Mouse (Mus musculus) intestine, embryonic 15.5 days (tissue): Measurements from ENCODE around the gene Axin1. TPM values are rescaled to one million over a fixed set of nuclear protein-coding genes. Genes with fewer than 3 reads are reported as not detected.

Source experiments
- ATAC-seq: fragments of 200-750 bp; cut with Nextera tagmentation; 2 replicates; pipeline ENCODE4 v1.8.0; 2017; ENCODE audit warnings: moderate TSS enrichment, moderate library complexity
- H3K27ac ChIP-seq: fragments of 300-500 bp; sonication (generic); 2 replicates; pipeline ENCODE4 v1.5.1; 2015; ENCODE audit warnings: mild to moderate bottlenecking, inconsistent platforms
- H3K27me3 ChIP-seq: fragments of 300-500 bp; sonication (generic); replicated peaks from 2 replicates; pipeline ENCODE4 v1.6.1; 2015; ENCODE audit warnings: inconsistent platforms
- H3K36me3 ChIP-seq: fragments of 300-500 bp; sonication (generic); 2 replicates; pipeline ENCODE4 v1.6.1; 2015; ENCODE audit warnings: inconsistent platforms
- H3K4me1 ChIP-seq: fragments of 300-500 bp; sonication (generic); replicated peaks from 2 replicates; pipeline ENCODE4 v1.6.1; 2015; ENCODE audit warnings: inconsistent platforms
- H3K4me2 ChIP-seq: fragments of 300-500 bp; sonication (generic); replicated peaks from 2 replicates; pipeline ENCODE4 v1.6.1; 2015; ENCODE audit warnings: mild to moderate bottlenecking, inconsistent platforms
- H3K4me3 ChIP-seq: fragments of 300-500 bp; sonication (generic); replicated peaks from 2 replicates; pipeline ENCODE4 v1.5.1; 2015; ENCODE audit warnings: inconsistent platforms
- H3K9ac ChIP-seq: fragments of 300-500 bp; sonication (generic); 2 replicates; pipeline ENCODE4 v1.6.1; 2015; ENCODE audit warnings: inconsistent platforms
- H3K9me3 ChIP-seq: fragments of 300-500 bp; sonication (generic); 2 replicates; pipeline ENCODE4 v1.6.1; 2016; ENCODE audit warnings: inconsistent platforms
- WGBS: fragments of 180-500 bp; shearing (Covaris S2); methylation state at CpG from one replicate; pipeline ENCODE4 v1.1.7; 2015; 5-methylcytosine and 5-hydroxymethylcytosine counted together
- polyA plus RNA-seq: library from polyadenylated mRNA; unstranded; fragments of >200 nt; fragmentation: Nextera tagmentation; extraction: Ambion mirVana; gene quantifications from 2 replicates; pipeline ENCODE4 v1.2.1, GENCODE M21; 2015

The Axin1 gene
- polyA plus RNA-seq, 1 experiment from 2014 or later = 17.8 TPM

GRCm38 (mm10) chr17:26124560-26124959, 13.9 kb upstream of the Axin1 start:
- peaks cover 25% of the 10 kb centered on the region for H3K36me3 ChIP-seq
- peak overlapping the region; percentile 90 for H3K4me3 ChIP-seq
- ATAC-seq = no peak
- H3K4me2 ChIP-seq = peak overlapping the region; percentile 80
- 83% methylated on average over 7 of the region's 7 CpGs for WGBS
- H3K9ac ChIP-seq = peak overlapping the region; percentile 74
- no peaks in the 10 kb centered on the region; the same call in 1 of the 2 replicates for H3K27me3 ChIP-seq
- H3K9me3 ChIP-seq = no peaks in the 10 kb centered on the region
- H3K27ac ChIP-seq = no peak overlapping the region
- peaks cover 15% of the 10 kb centered on the region for H3K4me1 ChIP-seq

- ATAC-seq = no peak
- Histone ChIP-seq H3K36me3 (peaks cover 30% of the 10 kb centered on the region), H3K4me2 (no peak overlapping the region), H3K27ac (no peak overlapping the region), H3K9ac (no peak overlapping the region), H3K27me3 (no peaks in the 10 kb centered on the region), H3K9me3 (no peaks in the 10 kb centered on the region), H3K4me1 (peaks cover 10% of the 10 kb centered on the region), H3K4me3 (no peak overlapping the region)
- 91% methylated on average over 10 of the region's 10 CpGs for WGBS
Observed at GRCm38 (mm10) chr17:26125226-26125625, 13.3 kb upstream of the Axin1 start.

GRCm38 (mm10) chr17:26131062-26131732, 7.3 kb upstream of the Axin1 start:
- Histone ChIP-seq H3K9ac (no peak overlapping the region), H3K36me3 (peaks cover 28% of the 10 kb centered on the region), H3K4me2 (no peak overlapping the region), H3K4me1 (0 out of 2 replicates have a peak, but pooled peaks cover 2% of the 10 kb centered on the region), H3K27me3 (no peaks in the 10 kb centered on the region), H3K27ac (no peak overlapping the region), H3K9me3 (no peaks in the 10 kb centered on the region), H3K4me3 (no peak overlapping the region)
- WGBS = 88% methylated on average over 18 of the region's 18 CpGs
- 0 out of 2 replicates have a peak, but pooled peaks have one; percentile 33 for ATAC-seq

- H3K9ac ChIP-seq = no peak overlapping the region
- H3K27ac ChIP-seq = no peak overlapping the region
- WGBS = 88% methylated on average over 18 of the region's 18 CpGs
- H3K9me3 ChIP-seq = no peaks in the 10 kb centered on the region
- no peak for ATAC-seq
- no peaks in the 10 kb centered on the region for H3K27me3 ChIP-seq
- peaks cover 19% of the 10 kb centered on the region; the same call in 1 of the 2 replicates for H3K36me3 ChIP-seq
- 0 out of 2 replicates have a peak, but pooled peaks cover 2% of the 10 kb centered on the region for H3K4me1 ChIP-seq
- no peak overlapping the region for H3K4me3 ChIP-seq
- no peak overlapping the region for H3K4me2 ChIP-seq
Observed at GRCm38 (mm10) chr17:26131856-26132853, 6.3 kb upstream of the Axin1 start.

- no peak overlapping the region for H3K4me2 ChIP-seq
- peak overlapping the region; percentile 95; the same call in 1 of the 2 replicates for H3K4me3 ChIP-seq
- H3K27me3 ChIP-seq = no peaks in the 10 kb centered on the region
- no peaks in the 10 kb centered on the region for H3K36me3 ChIP-seq
- H3K27ac ChIP-seq = no peak overlapping the region
- ATAC-seq = no peak
- 83% methylated on average over 11 of the region's 11 CpGs for WGBS
- H3K9ac ChIP-seq = no peak overlapping the region
- H3K9me3 ChIP-seq = no peaks in the 10 kb centered on the region
- H3K4me1 ChIP-seq = peaks cover 17% of the 10 kb centered on the region
Observed at GRCm38 (mm10) chr17:26137106-26137750, 1.3 kb upstream of the Axin1 start.

GRCm38 (mm10) chr17:26137751-26138130, 747 bp upstream of the Axin1 start:
- H3K27ac ChIP-seq = 0 out of 2 replicates have a peak overlapping the region, but pooled peaks have one; percentile 37
- no peaks in the 10 kb centered on the region for H3K9me3 ChIP-seq
- WGBS = 69% methylated on average over 2 of the region's 2 CpGs
- H3K36me3 ChIP-seq = peaks cover 2% of the 10 kb centered on the region; the same call in 1 of the 2 replicates
- no peak overlapping the region for H3K9ac ChIP-seq
- no peaks in the 10 kb centered on the region for H3K27me3 ChIP-seq
- peak overlapping the region; percentile 95 for H3K4me3 ChIP-seq
- H3K4me1 ChIP-seq = peaks cover 17% of the 10 kb centered on the region
- ATAC-seq = no peak
- H3K4me2 ChIP-seq = peak overlapping the region; percentile 78

- peaks cover 16% of the 10 kb centered on the region for H3K4me1 ChIP-seq
- peak overlapping the region; percentile 95 for H3K4me3 ChIP-seq
- H3K27me3 ChIP-seq = no peaks in the 10 kb centered on the region
- no peaks in the 10 kb centered on the region for H3K9me3 ChIP-seq
- peak overlapping the region; percentile 98 for H3K9ac ChIP-seq
- H3K36me3 ChIP-seq = peaks cover 9% of the 10 kb centered on the region
- H3K27ac ChIP-seq = peak overlapping the region; percentile 97
- ATAC-seq = peak; percentile 79
- peak overlapping the region; percentile 78 for H3K4me2 ChIP-seq
- WGBS = 2% methylated on average over 57 of the region's 58 CpGs
Observed at GRCm38 (mm10) chr17:26138901-26139381, 453 bp downstream of the Axin1 start.

GRCm38 (mm10) chr17:26142796-26143195, 4.3 kb downstream of the Axin1 start:
- WGBS = 89% methylated on average over 4 of the region's 4 CpGs
- no peak overlapping the region for H3K27ac ChIP-seq
- no peak for ATAC-seq

GRCm38 (mm10) chr17:26143386-26143785, 4.9 kb downstream of the Axin1 start:
- peaks cover 20% of the 10 kb centered on the region for H3K36me3 ChIP-seq
- no peak overlapping the region for H3K27ac ChIP-seq
- no peaks in the 10 kb centered on the region for H3K9me3 ChIP-seq
- no peaks in the 10 kb centered on the region for H3K27me3 ChIP-seq
- no peak overlapping the region for H3K4me2 ChIP-seq
- no peak overlapping the region for H3K9ac ChIP-seq
- WGBS = 90% methylated on average over 5 of the region's 5 CpGs
- H3K4me1 ChIP-seq = peaks cover 11% of the 10 kb centered on the region
- H3K4me3 ChIP-seq = no peak overlapping the region
- ATAC-seq = no peak

More at GRCm38 (mm10) chr17:26142796-26143195, 4.3 kb downstream of the Axin1 start:
- Histone ChIP-seq H3K4me1 (peaks cover 13% of the 10 kb centered on the region), H3K9me3 (no peaks in the 10 kb centered on the region), H3K9ac (no peak overlapping the region), H3K27me3 (no peaks in the 10 kb centered on the region), H3K4me2 (no peak overlapping the region), H3K36me3 (peaks cover 19% of the 10 kb centered on the region), H3K4me3 (no peak overlapping the region)

- peaks cover 30% of the 10 kb centered on the region for H3K36me3 ChIP-seq
- H3K27ac ChIP-seq = no peak overlapping the region
- no peak for ATAC-seq
- H3K4me3 ChIP-seq = no peak overlapping the region
- no peaks in the 10 kb centered on the region for H3K9me3 ChIP-seq
- WGBS = 90% methylated on average over 2 of the region's 2 CpGs
- no peak overlapping the region for H3K9ac ChIP-seq
- no peaks in the 10 kb centered on the region for H3K4me1 ChIP-seq
- H3K27me3 ChIP-seq = no peaks in the 10 kb centered on the region
- H3K4me2 ChIP-seq = no peak overlapping the region
Observed at GRCm38 (mm10) chr17:26149056-26149455, 10.6 kb downstream of the Axin1 start.

GRCm38 (mm10) chr17:26151886-26152630, 13.6 kb downstream of the Axin1 start:
- Histone ChIP-seq H3K27ac (no peak overlapping the region), H3K9me3 (no peaks in the 10 kb centered on the region), H3K36me3 (peaks cover 26% of the 10 kb centered on the region), H3K9ac (no peak overlapping the region), H3K27me3 (no peaks in the 10 kb centered on the region), H3K4me3 (no peak overlapping the region), H3K4me1 (no peaks in the 10 kb centered on the region), H3K4me2 (no peak overlapping the region)
- ATAC-seq = no peak
- 95% methylated on average over 2 of the region's 2 CpGs for WGBS
